Mouse (Mus musculus) neural tube, embryonic 14.5 days (tissue): ENCODE measurements around the gene Lmx1b. TPM values are rescaled to one million over a fixed set of nuclear protein-coding genes. Genes with fewer than 3 reads are reported as not detected.

Experiments used
- ATAC-seq: fragments of 200-750 bp; cut with Nextera tagmentation; 2 replicates; pipeline ENCODE4 v1.8.0; 2017; ENCODE audit warnings: low read depth, mild to moderate bottlenecking, moderate TSS enrichment, moderate library complexity
- H3K27ac ChIP-seq: fragments of 300-500 bp; sonication (generic); 2 replicates; pipeline ENCODE4 v1.5.1; 2014; ENCODE audit warnings: low read depth, mild to moderate bottlenecking, control low read depth, low read length, moderate library complexity, mixed read lengths
- H3K27me3 ChIP-seq: fragments of 300-500 bp; sonication (generic); 2 replicates; pipeline ENCODE4 v1.6.1; 2014; ENCODE audit warnings: low read length; ENCODE audit not compliant: control insufficient read depth, insufficient read depth
- H3K36me3 ChIP-seq: fragments of 300-500 bp; sonication (generic); 2 replicates; pipeline ENCODE4 v1.6.1; 2014; ENCODE audit warnings: low read length, mixed read lengths; ENCODE audit not compliant: control insufficient read depth, insufficient read depth
- H3K4me1 ChIP-seq: fragments of 300-500 bp; sonication (generic); 2 replicates; pipeline ENCODE4 v1.6.1; 2014; ENCODE audit warnings: low read length; ENCODE audit not compliant: control insufficient read depth, insufficient read depth
- H3K4me2 ChIP-seq: fragments of 300-500 bp; sonication (generic); 2 replicates; pipeline ENCODE4 v1.6.1; 2014; ENCODE audit warnings: mild to moderate bottlenecking, low read depth, low read length, control low read depth
- H3K4me3 ChIP-seq: fragments of 300-500 bp; sonication (generic); 2 replicates; pipeline ENCODE4 v1.5.1; 2014; ENCODE audit warnings: low read depth, low read length, control low read depth, mixed read lengths
- H3K9ac ChIP-seq: fragments of 300-500 bp; sonication (generic); replicated peaks from 2 replicates; pipeline ENCODE4 v1.6.1; 2014; ENCODE audit warnings: low read depth, mild to moderate bottlenecking, control low read depth, low read length, mixed read lengths
- H3K9me3 ChIP-seq: fragments of 300-500 bp; sonication (generic); 2 replicates; pipeline ENCODE4 v1.6.1; 2016; ENCODE audit warnings: low read length; ENCODE audit not compliant: control insufficient read depth
- WGBS: fragments of 180-500 bp; shearing (Covaris S2); extraction: QIAGEN DNeasy Blood & Tissue Kit; methylation state at CpG from one replicate; pipeline ENCODE4 v1.1.7; 2014; 5-methylcytosine and 5-hydroxymethylcytosine counted together
- polyA plus RNA-seq: library from polyadenylated mRNA; unstranded; fragments of >200 nt; fragmentation: Nextera tagmentation; extraction: Ambion mirVana; gene quantifications from 2 replicates; pipeline ENCODE4 v1.2.1, GENCODE M21; 2014

The Lmx1b gene
- polyA plus RNA-seq, 1 experiment from 2014 or later, result 16.3 TPM

GRCm38 (mm10) chr2:33668741-33669140 lies 28.4 kb upstream of the Lmx1b start:
- Histone ChIP-seq H3K9me3 (no peaks in the 10 kb centered on the region), H3K9ac (no peak overlapping the region), H3K4me1 (peaks cover 5% of the 10 kb centered on the region), H3K4me3 (no peak overlapping the region), H3K4me2 (no peak overlapping the region), H3K27ac (no peak overlapping the region), H3K27me3 (no peaks in the 10 kb centered on the region), H3K36me3 (no peaks in the 10 kb centered on the region)
- 78% methylated on average over 6 of the region's 6 CpGs for WGBS
- no peak for ATAC-seq

- no peaks in the 10 kb centered on the region for H3K27me3 ChIP-seq
- H3K36me3 ChIP-seq, result no peaks in the 10 kb centered on the region
- ATAC-seq, result no peak
- H3K4me1 ChIP-seq, result peaks cover 5% of the 10 kb centered on the region
- WGBS, result 51% methylated on average over 11 of the region's 11 CpGs
- H3K27ac ChIP-seq, result no peak overlapping the region
- H3K9ac ChIP-seq, result no peak overlapping the region
- H3K9me3 ChIP-seq, result no peaks in the 10 kb centered on the region
- H3K4me3 ChIP-seq, result no peak overlapping the region
- H3K4me2 ChIP-seq, result no peak overlapping the region
Measured at GRCm38 (mm10) chr2:33666388-33666945, 26.2 kb upstream of the Lmx1b start.

DNA sequence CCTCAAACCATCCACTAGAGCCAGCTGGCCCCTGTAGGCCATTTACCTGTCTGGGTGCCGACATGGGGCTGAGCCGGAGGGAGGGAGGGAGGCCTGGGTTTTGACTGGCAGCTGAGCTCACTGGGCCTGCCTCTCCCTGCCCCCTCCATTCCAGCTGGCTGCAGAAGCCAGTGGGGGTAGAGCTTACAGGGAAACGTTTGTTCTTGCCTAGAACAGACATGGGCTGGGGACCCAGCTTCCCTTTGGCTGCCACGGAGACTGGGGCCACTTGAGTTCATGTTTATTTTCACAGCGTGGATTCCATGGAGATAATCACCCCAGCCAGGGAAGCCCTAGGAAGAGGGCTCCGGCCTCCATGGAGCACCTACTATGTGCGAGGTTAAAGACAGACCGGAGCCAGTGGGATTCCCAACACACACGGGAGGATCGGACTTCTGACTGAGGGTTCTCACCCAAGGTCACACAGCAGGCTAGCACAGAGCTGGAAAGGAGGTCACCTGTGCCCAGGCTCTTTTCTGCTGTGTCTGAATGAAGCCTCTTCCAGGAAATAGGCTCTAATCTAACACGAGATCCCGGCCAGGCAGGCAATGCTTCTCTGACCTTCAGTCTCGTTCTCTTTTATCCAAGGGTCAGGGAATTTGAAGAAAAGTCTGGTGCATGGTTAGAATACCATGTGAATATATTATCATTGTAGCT lies 25.2 kb upstream of the Lmx1b start:
- no peaks in the 10 kb centered on the region for H3K9me3 ChIP-seq
- no peak overlapping the region for H3K4me2 ChIP-seq
- no peaks in the 10 kb centered on the region for H3K27me3 ChIP-seq
- peaks cover 5% of the 10 kb centered on the region for H3K4me1 ChIP-seq
- H3K9ac ChIP-seq, result no peak overlapping the region
- H3K27ac ChIP-seq, result no peak overlapping the region
- 39% methylated on average over 13 of the region's 13 CpGs for WGBS
- no peak overlapping the region for H3K4me3 ChIP-seq
- no peaks in the 10 kb centered on the region for H3K36me3 ChIP-seq
- ATAC-seq, result no peak; the same call in 1 of the 2 replicates

GRCm38 (mm10) chr2:33664661-33665060 lies 24.4 kb upstream of the Lmx1b start:
- Histone ChIP-seq H3K4me2 (no peak overlapping the region), H3K36me3 (no peaks in the 10 kb centered on the region), H3K9ac (no peak overlapping the region), H3K4me1 (peaks cover 5% of the 10 kb centered on the region), H3K27me3 (no peaks in the 10 kb centered on the region), H3K4me3 (no peak overlapping the region), H3K27ac (no peak overlapping the region), H3K9me3 (no peaks in the 10 kb centered on the region)
- 76% methylated on average over 4 of the region's 4 CpGs for WGBS
- no peak for ATAC-seq

- no peak for ATAC-seq
- no peak overlapping the region for H3K9ac ChIP-seq
- no peaks in the 10 kb centered on the region for H3K27me3 ChIP-seq
Measured at GRCm38 (mm10) chr2:33659288-33659629, 18.9 kb upstream of the Lmx1b start.

GRCm38 (mm10) chr2:33658602-33659287 lies 18.4 kb upstream of the Lmx1b start:
- Histone ChIP-seq H3K4me2 (peak overlapping the region; percentile 30; the same call in 1 of the 2 replicates), H3K36me3 (no peaks in the 10 kb centered on the region), H3K9me3 (no peaks in the 10 kb centered on the region), H3K27me3 (no peaks in the 10 kb centered on the region), H3K27ac (no peak overlapping the region), H3K9ac (no peak overlapping the region), H3K4me1 (no peaks in the 10 kb centered on the region), H3K4me3 (no peak overlapping the region)
- no peak for ATAC-seq
- 49% methylated on average over 12 of the region's 12 CpGs for WGBS

More at GRCm38 (mm10) chr2:33659288-33659629, 18.9 kb upstream of the Lmx1b start:
- 7% methylated on average over 7 of the region's 7 CpGs for WGBS
- no peaks in the 10 kb centered on the region for H3K36me3 ChIP-seq
- no peak overlapping the region for H3K27ac ChIP-seq
- no peaks in the 10 kb centered on the region for H3K9me3 ChIP-seq
- H3K4me3 ChIP-seq, result no peak overlapping the region
- H3K4me2 ChIP-seq, result peak overlapping the region; percentile 30; the same call in 1 of the 2 replicates
- H3K4me1 ChIP-seq, result no peaks in the 10 kb centered on the region

- no peaks in the 10 kb centered on the region for H3K4me1 ChIP-seq
- no peak overlapping the region for H3K27ac ChIP-seq
- H3K36me3 ChIP-seq, result no peaks in the 10 kb centered on the region
- H3K27me3 ChIP-seq, result 0 out of 2 replicates have a peak, but pooled peaks cover 2% of the 10 kb centered on the region
- no peak for ATAC-seq
- no peak overlapping the region for H3K4me2 ChIP-seq
- no peaks in the 10 kb centered on the region for H3K9me3 ChIP-seq
- no peak overlapping the region for H3K4me3 ChIP-seq
- 82% methylated on average over 22 of the region's 22 CpGs for WGBS
- H3K9ac ChIP-seq, result no peak overlapping the region
Measured at GRCm38 (mm10) chr2:33652517-33653198, 12.3 kb upstream of the Lmx1b start.

GRCm38 (mm10) chr2:33649371-33649770 lies 9.1 kb upstream of the Lmx1b start:
- no peak overlapping the region for H3K9ac ChIP-seq
- H3K4me2 ChIP-seq, result no peak overlapping the region
- no peaks in the 10 kb centered on the region for H3K36me3 ChIP-seq
- no peak overlapping the region for H3K27ac ChIP-seq
- H3K9me3 ChIP-seq, result no peaks in the 10 kb centered on the region
- ATAC-seq, result no peak
- no peak overlapping the region for H3K4me3 ChIP-seq
- peaks cover 5% of the 10 kb centered on the region; the same call in 1 of the 2 replicates for H3K27me3 ChIP-seq
- 30% methylated on average over 3 of the region's 3 CpGs for WGBS
- H3K4me1 ChIP-seq, result no peaks in the 10 kb centered on the region
